ENCODE assay signal across 30 mouse cellular contexts in the genomic region with DNA sequence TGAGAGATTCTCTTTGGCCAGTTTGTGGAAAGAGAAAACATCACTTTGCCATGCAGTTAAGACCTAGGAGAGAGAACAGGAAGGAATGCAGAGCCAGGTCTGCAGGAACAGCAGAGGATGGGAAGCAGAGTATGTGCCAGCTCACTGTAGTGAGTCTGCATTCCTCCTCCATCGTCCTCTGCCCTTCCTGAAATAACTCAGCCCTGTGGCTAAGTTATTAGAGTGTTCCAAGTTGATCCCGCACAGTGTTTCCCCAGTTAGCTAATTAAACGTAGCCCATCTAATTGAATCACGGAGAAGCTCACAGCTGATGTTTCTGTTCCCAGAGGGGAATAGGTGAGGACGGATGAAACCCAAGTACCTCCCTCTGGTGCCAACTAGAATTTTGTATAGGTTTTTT.
A peak's percentile ranks its signal among the peaks of the same experiment; 100 is the strongest.
DNase-seq lines count a peak whose midpoint lies in the region; ATAC-seq lines count a peak whose summit lies in the region.
"Had no signal": no experiment of that assay in that cellular context is flagged by ENCODE, and none has a peak within 500 bp of the region (broad histone marks: within the 10 kb centered on the region; RNA-seq: fewer than 3 reads in every experiment).

No protein-coding gene starts in this region.

- no peaks in the 10 kb centered on the region for H3K9me3 ChIP-seq in hindbrain, embryonic 13.5 days
- no peaks in the 10 kb centered on the region for H3K9me3 ChIP-seq in hindbrain, embryonic 11.5 days (ENCODE audit: control insufficient read depth, low read length)
- H3K9me3 ChIP-seq: embryonic facial prominence, embryonic 13.5 days; heart, embryonic 10.5 days; heart, embryonic 15.5 days; limb, embryonic 10.5 days; limb, embryonic 15.5 days had no signal

- WGBS in hindbrain, embryonic 13.5 days = 23% methylated on average over 5 of the region's 5 CpGs
- 68% methylated on average over 5 of the region's 5 CpGs for WGBS in hindbrain, embryonic 11.5 days

- H3K4me2 ChIP-seq in hindbrain, embryonic 13.5 days = 0 out of 2 replicates have a peak overlapping the region, but pooled peaks have one; percentile 23
- H3K4me2 ChIP-seq in hindbrain, embryonic 11.5 days (replicated peaks; ENCODE audit: low read depth, low read length) = no peak overlapping the region
- H3K4me2 ChIP-seq: embryonic facial prominence, embryonic 13.5 days; heart, embryonic 15.5 days; limb, embryonic 15.5 days; lung, embryonic 14.5 days had no signal

- no peak overlapping the region for H3K4me3 ChIP-seq in hindbrain, embryonic 13.5 days
- no peak overlapping the region for H3K4me3 ChIP-seq in hindbrain, embryonic 11.5 days (ENCODE audit: low read depth, low read length)
- H3K4me3 ChIP-seq: embryonic facial prominence, embryonic 13.5 days; erythroblast, embryonic 14.5 days; heart, embryonic 10.5 days; heart, embryonic 15.5 days; limb, embryonic 10.5 days; limb, embryonic 15.5 days had no signal

- H3K27ac ChIP-seq in hindbrain, embryonic 13.5 days = peak overlapping the region; percentile 58; the same call in 1 of the 2 replicates
- H3K27ac ChIP-seq in hindbrain, embryonic 11.5 days (ENCODE audit: low read depth, low read length) = no peak overlapping the region
- H3K27ac ChIP-seq: embryonic facial prominence, embryonic 13.5 days; heart, embryonic 10.5 days; heart, embryonic 15.5 days; limb, embryonic 10.5 days; limb, embryonic 15.5 days; liver, embryonic 14.5 days; stomach, postnatal 0 days had no signal

- H3K36me3 ChIP-seq in hindbrain, embryonic 13.5 days = no peaks in the 10 kb centered on the region
- H3K36me3 ChIP-seq in hindbrain, embryonic 11.5 days (ENCODE audit: control insufficient read depth, insufficient read depth, low read length) = no peaks in the 10 kb centered on the region
- H3K36me3 ChIP-seq: embryonic facial prominence, embryonic 13.5 days; heart, embryonic 10.5 days; heart, embryonic 15.5 days; limb, embryonic 10.5 days; limb, embryonic 15.5 days had no signal

- ATAC-seq in hindbrain, embryonic 13.5 days (ENCODE audit: low FRiP score) = 0 out of 2 replicates have a peak, but pooled peaks have one; percentile 46
- no peak for ATAC-seq in hindbrain, embryonic 11.5 days (ENCODE audit: low FRiP score)
- ATAC-seq: activated CD4-positive, CD25-positive, alpha-beta regulatory T cell, adult 4 months had no signal

- no peak overlapping the region for H3K9ac ChIP-seq in hindbrain, embryonic 13.5 days
- H3K9ac ChIP-seq in hindbrain, embryonic 11.5 days (ENCODE audit: low read depth, low read length) = no peak overlapping the region
- H3K9ac ChIP-seq: embryonic facial prominence, embryonic 13.5 days; heart, embryonic 15.5 days; limb, embryonic 15.5 days; liver, embryonic 14.5 days; lung, embryonic 14.5 days had no signal

- H3K27me3 ChIP-seq in hindbrain, embryonic 13.5 days = no peaks in the 10 kb centered on the region
- H3K27me3 ChIP-seq in hindbrain, embryonic 11.5 days (ENCODE audit: control insufficient read depth, insufficient read depth, low read length) = no peaks in the 10 kb centered on the region
- H3K27me3 ChIP-seq: embryonic facial prominence, embryonic 13.5 days; heart, embryonic 15.5 days; limb, embryonic 15.5 days had no signal

- intact Hi-C loops in heart, postnatal 25 days (cut with DNase I) = no loop called here

- DNase-seq in cerebellum, adult 9-11 months = peak; percentile 6
- no peak for DNase-seq in cerebellum, adult 18-20 months
- DNase-seq in hindbrain, embryonic 11.5 days (ENCODE audit: low spot score) = no peak
- peak; percentile 1 for DNase-seq in right cerebral cortex, adult 18-20 months
- no peak for DNase-seq in right cerebral cortex, postnatal 14 days
- no peak for DNase-seq in urinary bladder, postnatal 36 days (ENCODE audit: low spot score in 2 of 2)
- no peak for DNase-seq in heart, postnatal 25 days (ENCODE audit: low spot score)
- DNase-seq: adrenal gland, adult 2 months; adrenal gland, postnatal 36 days; cerebellum, adult 9-10 months; embryo, embryonic 11 days; gastrocnemius, postnatal 25 days; heart, adult 11 months; heart, postnatal 36 days; kidney, adult 2 months; lung, embryonic 14.5 days; lung, postnatal 14 days; right cerebral cortex, postnatal 4 days; thymus, adult 18-20 months; thymus, postnatal 25 days had no signal

- H3K4me1 ChIP-seq in hindbrain, embryonic 13.5 days (replicated peaks) = peaks cover 12% of the 10 kb centered on the region
- no peaks in the 10 kb centered on the region for H3K4me1 ChIP-seq in hindbrain, embryonic 11.5 days (replicated peaks; ENCODE audit: control insufficient read depth, insufficient read depth, low read length)
- H3K4me1 ChIP-seq: embryonic facial prominence, embryonic 13.5 days; heart, embryonic 10.5 days; heart, embryonic 15.5 days; limb, embryonic 15.5 days had no signal

Comparison
In these comparisons a context has a peak if more than half of its experiments do, and no peak if none do; other contexts are left out.
1. DNase-seq: peak in cerebellum, adult 9-11 months (single experiment) and right cerebral cortex, adult 18-20 months (single experiment); none in cerebellum, adult 18-20 months (0 of 2), hindbrain, embryonic 11.5 days (single experiment), right cerebral cortex, postnatal 14 days (single experiment), urinary bladder, postnatal 36 days (0 of 2) and heart, postnatal 25 days (single experiment).